Mouse (Mus musculus) heart, postnatal 0 days (tissue): ENCODE results near the gene Sphkap.

Experiments
- CTCF ChIP-seq: IDR thresholded peaks from 2 replicates; pipeline ENCODE4 v1.5.1; 2016; ENCODE audit warnings: antibody characterized with exemption, control low read depth, low read depth
- EP300 ChIP-seq: IDR thresholded peaks from 2 replicates; pipeline ENCODE4 v1.6.1; 2016; ENCODE audit warnings: antibody characterized with exemption, low read depth

DNA sequence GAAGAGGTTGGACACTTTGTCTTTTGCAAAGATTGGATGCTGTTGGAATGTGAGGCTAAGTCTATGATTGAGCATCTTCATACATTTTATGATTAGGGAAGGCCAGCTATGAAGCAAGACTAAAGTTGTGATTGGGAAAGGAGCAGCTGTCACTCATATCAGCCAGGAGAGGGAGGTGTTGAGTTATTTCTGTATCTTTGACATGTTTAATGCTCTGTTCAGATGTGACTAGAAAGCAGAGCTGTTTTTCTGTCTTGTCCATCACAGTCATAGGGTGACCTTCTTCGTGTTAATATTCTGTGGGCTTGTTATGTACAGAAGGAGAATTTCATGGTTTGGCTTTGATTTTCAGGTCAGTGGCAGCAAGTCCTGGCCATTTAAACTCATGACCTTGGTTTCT is 184.9 kb downstream of the Sphkap start:
- TF ChIP-seq CTCF (peak; percentile 52), EP300 (no peak)
